Mouse (Mus musculus) small intestine, adult 2 months (tissue): Measurements from ENCODE around the gene Med12l. TPM values are rescaled to one million over a fixed set of nuclear protein-coding genes. Genes with fewer than 3 reads are reported as not detected.

Experiments used
- H3K27ac ChIP-seq: fragments of 200-500 bp; 2 replicates; pipeline ENCODE4 v1.5.1; 2012; ENCODE audit warnings: low read depth, low read length, control low read depth, inconsistent platforms; ENCODE audit not compliant: insufficient read depth
- H3K27me3 ChIP-seq: fragments of 200-500 bp; 2 replicates; pipeline ENCODE4 v1.6.1; 2012; ENCODE audit warnings: mild to moderate bottlenecking, moderate library complexity, low read length, inconsistent platforms; ENCODE audit not compliant: control insufficient read depth, insufficient read depth
- H3K36me3 ChIP-seq: fragments of 200-500 bp; 2 replicates; pipeline ENCODE4 v1.6.1; 2012; ENCODE audit warnings: mild to moderate bottlenecking, low read length, control low read depth, inconsistent platforms; ENCODE audit not compliant: control insufficient read depth, insufficient read depth
- H3K4me1 ChIP-seq: fragments of 200-500 bp; 2 replicates; pipeline ENCODE4 v1.6.1; 2012; ENCODE audit warnings: low read length, inconsistent platforms, mixed read lengths; ENCODE audit not compliant: control insufficient read depth, insufficient read depth, insufficient read length
- H3K4me3 ChIP-seq: fragments of 200-500 bp; 2 replicates; pipeline ENCODE4 v1.5.1; 2012; ENCODE audit warnings: low read depth, mild to moderate bottlenecking, control low read depth, inconsistent platforms, low read length, moderate library complexity
- CTCF ChIP-seq: fragments of 200-500 bp; IDR thresholded peaks from 2 replicates; pipeline ENCODE4 v1.5.1; 2012; ENCODE audit warnings: low read depth, mild to moderate bottlenecking, control low read depth, inconsistent platforms, low read length, moderate library complexity, mixed read lengths; ENCODE audit not compliant: insufficient replicate concordance, insufficient read length; ENCODE audit errors: extremely low read depth
- POLR2A ChIP-seq: fragments of 200-500 bp; IDR thresholded peaks from 2 replicates; pipeline ENCODE4 v1.6.1; 2012; ENCODE audit warnings: low read depth, mild to moderate bottlenecking, control low read depth, inconsistent platforms, low read length, moderate library complexity
- WGBS: fragments of 180-500 bp; shearing (Covaris S2); methylation state at CpG from one replicate; pipeline ENCODE4 v1.1.7; 2018; 5-methylcytosine and 5-hydroxymethylcytosine counted together
- polyA plus RNA-seq: library from polyadenylated mRNA; depleted of rRNA; stranded (reverse); fragments of >200 nt; gene quantifications from 2 replicates; pipeline ENCODE4 v1.2.3, GENCODE M21; 2012

Med12l gene
- polyA plus RNA-seq, 1 experiment: 0.43 TPM

DNA sequence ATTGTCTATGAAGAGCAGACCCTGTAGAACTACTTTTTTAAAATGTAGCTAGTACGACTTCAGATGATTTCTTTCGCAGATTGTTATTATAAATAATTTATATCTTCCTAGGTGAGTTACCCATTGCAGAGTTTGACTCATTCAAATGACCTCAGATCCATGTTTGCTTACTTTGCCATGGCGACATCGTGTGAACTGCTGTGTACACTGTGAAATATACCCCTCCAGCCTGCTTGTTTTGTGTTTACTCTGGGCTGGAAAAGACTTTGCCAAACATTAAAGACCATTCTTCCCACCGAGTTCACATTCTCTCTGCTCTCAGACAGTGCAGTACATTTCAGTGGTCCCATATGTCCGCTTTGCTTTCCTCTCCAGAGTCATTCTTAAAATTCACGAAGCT lies 310.5 kb downstream of the Med12l start:
- H3K4me1 ChIP-seq: no peaks in the 10 kb centered on the region
- no peak for TF ChIP-seq CTCF
- TF ChIP-seq POLR2A: no peak
- H3K36me3 ChIP-seq: no peaks in the 10 kb centered on the region
- no peak overlapping the region for H3K4me3 ChIP-seq
- 59% methylated on average over 7 of the region's 7 CpGs for WGBS
- no peaks in the 10 kb centered on the region for H3K27me3 ChIP-seq
- no peak overlapping the region for H3K27ac ChIP-seq

DNA sequence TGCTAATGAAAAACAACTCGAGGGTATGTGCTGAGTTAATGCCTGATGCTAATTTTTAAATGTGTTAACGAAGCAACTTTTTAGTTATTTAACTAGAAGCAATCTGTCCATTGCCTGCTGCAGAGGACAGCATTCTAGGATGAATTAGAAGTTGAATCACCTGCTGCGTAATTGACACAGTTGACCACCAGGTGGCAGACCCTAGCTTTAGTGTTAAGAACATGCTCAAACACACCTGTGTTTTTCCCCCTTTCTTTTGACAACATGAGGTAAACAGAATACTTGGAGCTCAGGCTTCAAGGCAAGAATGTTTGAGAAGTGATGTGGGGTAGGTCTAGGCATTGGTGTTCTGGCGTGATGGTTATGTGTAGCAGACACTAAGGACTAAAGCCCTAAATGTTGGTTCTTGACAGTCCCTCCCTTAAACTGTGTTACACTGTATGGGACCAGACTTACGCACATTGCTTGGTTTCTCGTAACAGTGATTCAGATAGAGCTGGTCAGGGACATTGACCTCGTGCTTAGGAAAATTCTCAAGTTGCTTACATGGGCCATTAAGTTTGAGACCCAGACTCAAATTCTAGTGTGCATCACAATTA lies 315.8 kb downstream of the Med12l start:
- Histone ChIP-seq H3K4me1 (no peaks in the 10 kb centered on the region), H3K27ac (no peak overlapping the region), H3K36me3 (no peaks in the 10 kb centered on the region), H3K27me3 (no peaks in the 10 kb centered on the region), H3K4me3 (no peak overlapping the region)
- TF ChIP-seq CTCF (no peak), POLR2A (no peak)
- 35% methylated on average over 7 of the region's 7 CpGs for WGBS

DNA sequence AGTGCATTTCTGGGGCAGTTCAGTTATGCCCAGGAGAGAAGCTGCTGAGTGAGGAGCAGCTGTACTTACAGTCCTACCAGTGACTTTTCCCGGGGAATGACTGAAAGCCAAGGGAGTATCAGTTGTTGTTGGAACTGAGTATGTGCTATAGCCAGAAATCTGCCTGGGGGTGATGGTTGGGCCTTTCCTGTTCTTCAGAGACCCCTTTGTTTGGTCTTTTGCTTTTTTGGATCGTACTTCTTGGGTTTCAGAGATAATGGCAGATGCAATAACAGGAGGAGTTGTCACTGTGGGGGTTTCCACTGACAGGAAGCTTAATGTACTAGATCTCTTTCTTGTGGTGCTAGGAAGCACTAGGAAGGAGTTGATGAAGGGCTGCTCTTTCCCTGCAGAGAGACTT lies 322.9 kb downstream of the Med12l start:
- no peaks in the 10 kb centered on the region; the same call in 1 of the 2 replicates for H3K36me3 ChIP-seq
- no peaks in the 10 kb centered on the region for H3K27me3 ChIP-seq
- no peak overlapping the region for H3K27ac ChIP-seq
- no peak overlapping the region for H3K4me3 ChIP-seq
- WGBS: 88% methylated on average over 2 of the region's 2 CpGs
- no peaks in the 10 kb centered on the region for H3K4me1 ChIP-seq
- TF ChIP-seq CTCF (no peak), POLR2A (no peak)

DNA sequence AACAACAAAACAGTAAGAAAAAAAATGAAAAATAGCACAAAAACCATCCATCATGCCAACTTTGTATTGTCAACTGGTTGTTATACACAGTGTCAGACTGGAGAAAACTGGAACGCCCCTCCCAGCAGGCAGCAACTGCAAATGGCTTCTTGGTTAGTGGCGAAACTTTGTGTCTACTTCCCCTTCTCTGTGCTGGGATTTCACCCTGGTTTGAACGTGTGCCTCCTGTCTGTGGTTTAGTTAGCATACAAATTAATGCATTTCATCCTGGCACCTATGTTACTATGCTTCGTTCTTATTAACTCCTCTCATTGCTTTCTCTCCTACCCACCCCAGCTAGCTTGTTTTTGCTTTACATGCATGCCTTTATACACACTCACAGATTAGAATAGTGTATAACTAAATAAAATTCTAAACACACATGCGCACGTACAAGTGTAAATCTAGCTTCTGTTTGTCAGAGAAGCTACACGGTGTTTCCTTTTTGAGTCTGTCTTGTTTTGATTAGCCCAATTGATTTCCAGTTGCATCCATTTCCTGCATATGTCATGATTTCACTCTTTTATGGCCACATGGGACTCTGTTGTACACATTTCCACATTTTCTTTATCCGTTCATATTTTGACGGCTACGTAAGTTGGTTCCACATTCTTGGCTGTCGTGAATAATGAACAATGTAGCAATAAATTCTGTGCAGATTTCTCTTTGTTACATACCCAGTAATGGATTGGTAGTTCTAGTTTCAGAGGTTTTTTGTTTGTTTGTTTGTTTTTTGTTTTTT lies 336.2 kb downstream of the Med12l start:
- Histone ChIP-seq H3K4me3 (no peak overlapping the region), H3K27me3 (no peaks in the 10 kb centered on the region; the same call in 1 of the 2 replicates), H3K27ac (no peak overlapping the region), H3K4me1 (no peaks in the 10 kb centered on the region), H3K36me3 (no peaks in the 10 kb centered on the region)
- TF ChIP-seq CTCF (no peak), POLR2A (no peak)
- WGBS: 71% methylated on average over 11 of the region's 11 CpGs

- Histone ChIP-seq H3K4me1 (no peaks in the 10 kb centered on the region), H3K36me3 (no peaks in the 10 kb centered on the region), H3K4me3 (no peak overlapping the region), H3K27me3 (no peaks in the 10 kb centered on the region; the same call in 1 of the 2 replicates), H3K27ac (no peak overlapping the region)
- WGBS: 75% methylated on average over 4 of the region's 4 CpGs
- TF ChIP-seq POLR2A: no peak
- TF ChIP-seq CTCF: no peak
These were observed 337.4 kb downstream of the Med12l start for GRCm38 (mm10) chr3:59343026-59343425.

DNA sequence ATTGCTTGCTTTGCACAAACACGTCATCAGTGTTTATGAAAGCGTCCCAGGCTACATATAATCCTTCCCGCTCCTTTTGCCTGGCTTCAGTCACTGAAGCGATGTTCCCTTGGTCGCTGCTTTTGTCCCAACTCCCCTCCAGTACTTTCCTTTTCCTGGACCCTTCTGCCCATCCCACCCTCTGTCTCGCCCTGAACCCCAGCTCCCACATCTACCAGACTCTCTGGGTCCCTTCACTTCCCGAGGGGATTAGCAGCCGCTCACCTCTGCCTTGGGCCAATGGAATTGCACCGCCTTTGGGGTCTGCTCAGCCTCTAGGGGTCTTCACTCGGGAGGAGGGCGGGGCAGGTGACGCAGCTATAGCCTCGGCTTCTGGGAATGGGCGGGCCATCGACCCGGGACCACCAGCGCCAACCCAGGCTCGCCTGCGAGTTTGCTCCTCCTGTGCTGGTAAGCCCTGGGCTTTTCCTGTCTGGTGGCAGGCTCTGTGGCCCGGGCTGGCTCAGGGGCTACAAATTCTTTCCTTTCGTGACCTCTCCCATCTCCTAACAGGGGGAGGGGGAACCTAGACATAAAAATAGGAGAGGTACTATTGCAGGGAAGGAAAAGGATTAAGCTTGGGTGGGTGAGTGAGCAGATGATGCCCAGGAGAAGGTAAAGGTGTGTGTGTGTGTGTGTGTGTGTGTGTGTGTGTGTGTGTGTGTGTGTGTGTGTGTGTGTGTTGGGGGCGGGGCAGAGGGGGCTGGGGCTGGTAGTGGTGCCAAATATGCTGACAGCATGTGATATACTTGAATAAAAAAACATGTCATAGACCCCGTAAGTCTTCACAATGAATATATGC lies 338.7 kb downstream of the Med12l start, which contains the start of gene Igsf10:
TSS of gene Igsf10 (minus strand) at position 330 of the 841 bp plus-strand sequence.
- TF ChIP-seq POLR2A (no peak), CTCF (no peak)
- H3K27me3 ChIP-seq: no peaks in the 10 kb centered on the region; the same call in 1 of the 2 replicates
- 6% methylated on average over 23 of the region's 23 CpGs for WGBS
- peak within 1 kb of the TSS; percentile 55 for H3K27ac ChIP-seq
- no peaks in the 10 kb centered on the region for H3K36me3 ChIP-seq
- H3K4me3 ChIP-seq: peak within 1 kb of the TSS; percentile 63
- no peaks in the 10 kb centered on the region for H3K4me1 ChIP-seq
